Comparison of ENCODE assay signal across 22 mouse cellular contexts in the genomic region with DNA sequence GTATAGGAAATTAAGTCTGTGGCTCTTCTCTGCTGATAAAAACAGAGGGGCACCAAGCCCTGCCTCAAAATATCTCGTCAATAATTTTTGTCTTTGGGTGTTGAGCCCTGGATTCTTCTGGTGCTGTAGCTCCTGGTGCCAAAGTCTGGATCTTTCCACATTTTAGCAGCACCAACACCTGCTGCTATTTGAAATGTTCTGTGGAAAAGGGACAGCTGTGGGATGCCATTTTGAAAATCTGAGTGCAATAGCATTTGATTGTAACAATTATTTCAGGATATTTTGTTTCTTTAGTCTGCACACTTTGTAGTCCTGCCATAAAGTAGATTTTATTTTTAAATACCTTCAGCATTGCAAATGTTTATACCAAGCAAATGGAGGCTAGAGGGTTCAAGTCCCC. TPM values are rescaled to one million over a fixed set of nuclear protein-coding genes. Genes with fewer than 3 reads are reported as not detected.
A peak's percentile ranks its signal among the peaks of the same experiment; 100 is the strongest.
DNase-seq lines count a peak whose midpoint lies in the region; ATAC-seq lines count a peak whose summit lies in the region.
"Had no signal": no experiment of that assay in that cellular context is flagged by ENCODE, and none has a peak within 500 bp of the region (broad histone marks: within the 10 kb centered on the region; RNA-seq: fewer than 3 reads in every experiment).

No protein-coding gene starts in this region.

- H3K4me1 ChIP-seq in heart, embryonic 13.5 days, result peaks cover 54% of the 10 kb centered on the region
- peaks cover 11% of the 10 kb centered on the region for H3K4me1 ChIP-seq in hindbrain, embryonic 14.5 days (replicated peaks; ENCODE audit: control insufficient read depth, insufficient read depth, low read length)
- peaks cover 12% of the 10 kb centered on the region; the same call in 1 of the 2 replicates for H3K4me1 ChIP-seq in hindbrain, embryonic 12.5 days
- peaks cover 17% of the 10 kb centered on the region for H3K4me1 ChIP-seq in midbrain, embryonic 13.5 days (replicated peaks)
- no peaks in the 10 kb centered on the region for H3K4me1 ChIP-seq in midbrain, embryonic 14.5 days (ENCODE audit: control insufficient read depth, insufficient read depth, low read length)
- H3K4me1 ChIP-seq: embryonic facial prominence, embryonic 12.5 days had no signal

- WGBS in heart, embryonic 13.5 days, result 61% methylated on average over 1 of the region's 1 CpGs
- 76% methylated on average over 1 of the region's 1 CpGs for WGBS in hindbrain, embryonic 14.5 days
- WGBS in hindbrain, embryonic 12.5 days, result 90% methylated on average over 1 of the region's 1 CpGs
- 73% methylated on average over 1 of the region's 1 CpGs for WGBS in midbrain, embryonic 13.5 days
- 84% methylated on average over 1 of the region's 1 CpGs for whole genome bisulfite sequencing in midbrain, embryonic 14.5 days

- intact Hi-C loops in heart, postnatal 14 days (cut with DNase I), result no loop called here

- no peak for ATAC-seq in heart, embryonic 13.5 days (ENCODE audit: extremely low read depth, insufficient number of reproducible peaks, low FRiP score, low TSS enrichment)
- ATAC-seq in hindbrain, embryonic 14.5 days (ENCODE audit: low FRiP score), result no peak
- ATAC-seq in hindbrain, embryonic 12.5 days (ENCODE audit: low FRiP score), result no peak
- ATAC-seq in midbrain, embryonic 13.5 days, result no peak
- ATAC-seq in midbrain, embryonic 14.5 days (ENCODE audit: low FRiP score, low TSS enrichment), result no peak
- ATAC-seq: activated CD4-positive, CD25-positive, alpha-beta regulatory T cell, adult 4 months; intestine, postnatal 0 days; liver, postnatal 0 days; lung, postnatal 0 days had no signal

- no peaks in the 10 kb centered on the region for H3K9me3 ChIP-seq in heart, embryonic 13.5 days
- no peaks in the 10 kb centered on the region for H3K9me3 ChIP-seq in hindbrain, embryonic 14.5 days (ENCODE audit: control insufficient read depth, low read length)
- no peaks in the 10 kb centered on the region for H3K9me3 ChIP-seq in hindbrain, embryonic 12.5 days (replicated peaks)
- no peaks in the 10 kb centered on the region for H3K9me3 ChIP-seq in midbrain, embryonic 13.5 days
- no peaks in the 10 kb centered on the region for H3K9me3 ChIP-seq in midbrain, embryonic 14.5 days (ENCODE audit: control insufficient read depth, low read length)
- H3K9me3 ChIP-seq: embryonic facial prominence, embryonic 12.5 days; heart, embryonic 10.5 days; limb, embryonic 12.5 days had no signal

- H3K9ac ChIP-seq in heart, embryonic 13.5 days, result no peak overlapping the region
- no peak overlapping the region for H3K9ac ChIP-seq in hindbrain, embryonic 14.5 days
- H3K9ac ChIP-seq in hindbrain, embryonic 12.5 days, result no peak overlapping the region
- H3K9ac ChIP-seq in midbrain, embryonic 13.5 days (replicated peaks), result no peak overlapping the region
- H3K9ac ChIP-seq in midbrain, embryonic 14.5 days (replicated peaks; ENCODE audit: low read length), result no peak overlapping the region
- H3K9ac ChIP-seq: embryonic facial prominence, embryonic 12.5 days; limb, embryonic 12.5 days; liver, postnatal 0 days had no signal

- no peak overlapping the region for H3K4me2 ChIP-seq in heart, embryonic 13.5 days
- H3K4me2 ChIP-seq in hindbrain, embryonic 14.5 days (replicated peaks), result no peak overlapping the region
- no peak overlapping the region for H3K4me2 ChIP-seq in hindbrain, embryonic 12.5 days (replicated peaks)
- H3K4me2 ChIP-seq in midbrain, embryonic 13.5 days (replicated peaks), result no peak overlapping the region
- H3K4me2 ChIP-seq in midbrain, embryonic 14.5 days (ENCODE audit: low read length), result no peak overlapping the region
- H3K4me2 ChIP-seq: embryonic facial prominence, embryonic 12.5 days; limb, embryonic 12.5 days; liver, embryonic 11.5 days had no signal

- H3K27me3 ChIP-seq in heart, embryonic 13.5 days (replicated peaks), result no peaks in the 10 kb centered on the region
- H3K27me3 ChIP-seq in hindbrain, embryonic 14.5 days (ENCODE audit: control insufficient read depth, insufficient read depth, low read length), result no peaks in the 10 kb centered on the region
- H3K27me3 ChIP-seq in hindbrain, embryonic 12.5 days, result no peaks in the 10 kb centered on the region
- H3K27me3 ChIP-seq in midbrain, embryonic 13.5 days, result no peaks in the 10 kb centered on the region
- no peaks in the 10 kb centered on the region for H3K27me3 ChIP-seq in midbrain, embryonic 14.5 days (ENCODE audit: control insufficient read depth, insufficient read depth, low read length)
- H3K27me3 ChIP-seq: embryonic facial prominence, embryonic 12.5 days; limb, embryonic 12.5 days had no signal

- no peak overlapping the region for H3K4me3 ChIP-seq in heart, embryonic 13.5 days
- no peak overlapping the region for H3K4me3 ChIP-seq in hindbrain, embryonic 14.5 days (replicated peaks; ENCODE audit: low read length)
- no peak overlapping the region for H3K4me3 ChIP-seq in hindbrain, embryonic 12.5 days
- H3K4me3 ChIP-seq in midbrain, embryonic 13.5 days (replicated peaks), result no peak overlapping the region
- no peak overlapping the region for H3K4me3 ChIP-seq in midbrain, embryonic 14.5 days (replicated peaks; ENCODE audit: low read depth, low read length)
- H3K4me3 ChIP-seq: embryonic facial prominence, embryonic 12.5 days; gastrocnemius, adult 2 months; heart, embryonic 10.5 days; limb, embryonic 12.5 days had no signal

- H3K27ac ChIP-seq in heart, embryonic 13.5 days (replicated peaks), result peak overlapping the region; percentile 66
- H3K27ac ChIP-seq in hindbrain, embryonic 14.5 days, result 0 out of 2 replicates have a peak overlapping the region, but pooled peaks have one; percentile 36
- H3K27ac ChIP-seq in hindbrain, embryonic 12.5 days, result no peak overlapping the region
- peak overlapping the region; percentile 40; the same call in 1 of the 2 replicates for H3K27ac ChIP-seq in midbrain, embryonic 13.5 days
- H3K27ac ChIP-seq in midbrain, embryonic 14.5 days (replicated peaks; ENCODE audit: low read depth, low read length), result no peak overlapping the region
- H3K27ac ChIP-seq: embryonic facial prominence, embryonic 12.5 days; gastrocnemius, adult 2 months; heart, embryonic 10.5 days; macrophage had no signal

- peaks cover 96% of the 10 kb centered on the region for H3K36me3 ChIP-seq in heart, embryonic 13.5 days
- H3K36me3 ChIP-seq in hindbrain, embryonic 14.5 days (replicated peaks; ENCODE audit: control insufficient read depth, insufficient read depth), result peaks cover 90% of the 10 kb centered on the region
- peaks cover 80% of the 10 kb centered on the region for H3K36me3 ChIP-seq in hindbrain, embryonic 12.5 days
- peaks cover 96% of the 10 kb centered on the region for H3K36me3 ChIP-seq in midbrain, embryonic 13.5 days
- peaks cover 93% of the 10 kb centered on the region for H3K36me3 ChIP-seq in midbrain, embryonic 14.5 days (ENCODE audit: control insufficient read depth, insufficient read depth, low read length)

- no peak for DNase-seq in heart, postnatal 14 days
- no peak for DNase-seq in hindbrain, embryonic 14.5 days (ENCODE audit: low spot score)
- no peak for DNase-seq in midbrain, embryonic 14.5 days
- peak; percentile 34 for DNase-seq in telencephalon, adult 2 months (ENCODE audit: low read depth, low spot score)
- no peak for DNase-seq in Muller cell, postnatal 12 days (ENCODE audit: inconsistent ontology term)
- DNase-seq: adrenal gland, adult 8-10 months; gastrocnemius, adult 2 months; right cerebral cortex, adult 18-20 months; right cerebral cortex, postnatal 4 days; thymus, postnatal 25 days had no signal

RNA-seq across cellular contexts. Expression of a gene that starts 54.8 kb away (rescaled TPM):
- 25.1 and 27.5 TPM in 2 replicates for polyA plus RNA-seq in heart, embryonic 13.5 days (2015; fragmentation: Nextera tagmentation; extraction: Ambion mirVana)
- 10 to 100 TPM; 33.5 to 37.6 TPM for total RNA-seq in heart, postnatal 14 days (2021)
- polyA plus RNA-seq in hindbrain, embryonic 14.5 days (2014; fragmentation: Nextera tagmentation; extraction: Ambion mirVana), result 93.8 and 94.1 TPM in 2 replicates
- polyA plus RNA-seq in hindbrain, embryonic 12.5 days (2016; fragmentation: Nextera tagmentation; extraction: Ambion mirVana), result 118 and 122 TPM in 2 replicates
- polyA plus RNA-seq in midbrain, embryonic 13.5 days (2015; fragmentation: Nextera tagmentation; extraction: Ambion mirVana), result 81.0 and 94.8 TPM in 2 replicates
- 105 and 116 TPM in 2 replicates for polyA plus RNA-seq in midbrain, embryonic 14.5 days (2014; fragmentation: Nextera tagmentation; extraction: Ambion mirVana)

Comparison
In these comparisons a context has a peak if more than half of its experiments do, and no peak if none do; other contexts are left out.
1. H3K27ac ChIP-seq: peak in heart, embryonic 13.5 days (single experiment), hindbrain, embryonic 14.5 days (single experiment) and midbrain, embryonic 13.5 days (single experiment); none in hindbrain, embryonic 12.5 days (single experiment) and midbrain, embryonic 14.5 days (single experiment).